Mouse (Mus musculus): ENCODE measurements around the gene Arnt.

- no peak for TF ChIP-seq POLR2A (IDR thresholded peaks at IDR 0.05; ENCODE audit: insufficient read depth, low read depth, low read length)
- no peak for TF ChIP-seq CTCF (IDR thresholded peaks at IDR 0.05; ENCODE audit: insufficient read depth, low read depth, low read length)
Measured at GRCm38 (mm10) chr3:95516614-95517041, 82.4 kb downstream of the Arnt start.

Measured in olfactory bulb, adult 2 months (tissue).